Mouse (Mus musculus) bone marrow macrophage, adult 2 months (primary cell): ENCODE measurements around the gene 1700123L14Rik.

ENCODE experiments used
- CTCF ChIP-seq: IDR thresholded peaks from 2 replicates; pipeline ENCODE4 v1.5.1; 2012; ENCODE audit warnings: low read depth, mild to moderate bottlenecking, low read length, moderate library complexity
- POLR2A ChIP-seq: IDR thresholded peaks from 2 replicates; pipeline ENCODE4 v1.6.1; 2012; ENCODE audit warnings: mild to moderate bottlenecking, low read depth, low read length, borderline replicate concordance

DNA sequence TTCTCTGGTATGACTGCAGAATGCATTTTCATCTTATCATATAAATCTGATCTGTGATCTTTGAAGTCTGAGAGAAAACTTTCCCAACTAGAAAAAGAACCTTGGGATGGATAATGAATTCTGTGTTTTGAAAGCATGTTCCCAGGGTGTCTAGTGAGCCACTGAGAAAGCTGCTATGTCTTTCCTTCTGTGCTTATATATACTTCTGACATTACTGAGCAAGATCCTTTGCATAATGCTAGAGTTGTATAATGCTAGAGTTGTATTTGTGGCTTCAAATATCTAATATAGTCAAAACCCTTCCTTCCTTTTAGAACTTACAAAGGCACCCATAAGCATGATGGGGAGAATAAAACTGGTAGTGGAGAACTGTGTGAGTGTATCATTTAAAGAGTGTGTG is 12.5 kb upstream of the 1700123L14Rik start:
- TF ChIP-seq POLR2A (no peak), CTCF (no peak)
